Mouse (Mus musculus) limb, embryonic 14.5 days (tissue): ENCODE measurements around the gene Prex1. TPM values are rescaled to one million over a fixed set of nuclear protein-coding genes. Genes with fewer than 3 reads are reported as not detected.
A peak's percentile ranks its signal among the peaks of the same experiment; 100 is the strongest.

Source experiments
- ATAC-seq: fragments of 200-750 bp; cut with Nextera tagmentation; 2 replicates; pipeline ENCODE4 v1.8.0; 2017; ENCODE audit warnings: low read depth, moderate number of reproducible peaks, moderate TSS enrichment; ENCODE audit not compliant: low FRiP score
- DNase-seq: peaks from one replicate; pipeline ENCODE4 v3.0.0-alpha.2; 2015; ENCODE audit warnings: low spot score
- H3K27ac ChIP-seq: fragments of 300-500 bp; sonication (generic); replicated peaks from 2 replicates; pipeline ENCODE4 v1.5.1; 2014; ENCODE audit warnings: low read depth, mild to moderate bottlenecking, low read length, moderate library complexity, mixed read lengths
- H3K27me3 ChIP-seq: fragments of 300-500 bp; sonication (generic); 2 replicates; pipeline ENCODE4 v1.6.1; 2014; ENCODE audit warnings: low read length, mixed read lengths; ENCODE audit not compliant: control insufficient read depth, insufficient read depth
- H3K36me3 ChIP-seq: fragments of 300-500 bp; sonication (generic); 2 replicates; pipeline ENCODE4 v1.6.1; 2014; ENCODE audit warnings: mild to moderate bottlenecking, low read length, moderate library complexity, mixed read lengths; ENCODE audit not compliant: control insufficient read depth, insufficient read depth
- H3K4me1 ChIP-seq: fragments of 300-500 bp; sonication (generic); 2 replicates; pipeline ENCODE4 v1.6.1; 2014; ENCODE audit warnings: antibody characterized with exemption, low read length, mixed read lengths; ENCODE audit not compliant: control insufficient read depth, insufficient read depth
- H3K4me2 ChIP-seq: fragments of 300-500 bp; sonication (generic); replicated peaks from 2 replicates; pipeline ENCODE4 v1.6.1; 2014; ENCODE audit warnings: low read depth, mild to moderate bottlenecking, low read length, moderate library complexity; ENCODE audit not compliant: severe bottlenecking
- H3K4me3 ChIP-seq: fragments of 300-500 bp; sonication (generic); replicated peaks from 2 replicates; pipeline ENCODE4 v1.5.1; 2014; ENCODE audit warnings: low read length
- H3K9ac ChIP-seq: fragments of 300-500 bp; sonication (generic); 2 replicates; pipeline ENCODE4 v1.6.1; 2014; ENCODE audit warnings: mild to moderate bottlenecking, low read depth, low read length, moderate library complexity; ENCODE audit not compliant: severe bottlenecking
- H3K9me3 ChIP-seq: fragments of 300-500 bp; sonication (generic); 2 replicates; pipeline ENCODE4 v1.6.1; 2016; ENCODE audit warnings: low read length; ENCODE audit not compliant: control insufficient read depth
- POLR2A ChIP-seq: fragments of 200-500 bp; IDR thresholded peaks from 2 replicates; pipeline ENCODE4 v1.8.0; 2012; ENCODE audit warnings: inconsistent platforms, mild to moderate bottlenecking, moderate library complexity, borderline replicate concordance; ENCODE audit not compliant: insufficient read depth, insufficient read length; ENCODE audit errors: extremely low read depth
- WGBS: fragments of 180-500 bp; shearing (Covaris S2); extraction: QIAGEN DNeasy Blood & Tissue Kit; methylation state at CpG from one replicate; pipeline ENCODE4 v1.1.7; 2014; 5-methylcytosine and 5-hydroxymethylcytosine counted together
- polyA plus RNA-seq, 2 experiments: library from polyadenylated mRNA; depleted of rRNA in 1 of 2; stranded (reverse) in 1 of 2; unstranded in 1 of 2; fragments of >200 nt; fragmentation: Nextera tagmentation in 1 of 2; extraction: Ambion mirVana in 1 of 2; gene quantifications; 2 replicates each; pipeline versions ENCODE4 v1.2.1 to v1.2.3; 2012 to 2014

Gene Prex1
- polyA plus RNA-seq, 2 experiments: 20.1 to 27.9 TPM

DNA sequence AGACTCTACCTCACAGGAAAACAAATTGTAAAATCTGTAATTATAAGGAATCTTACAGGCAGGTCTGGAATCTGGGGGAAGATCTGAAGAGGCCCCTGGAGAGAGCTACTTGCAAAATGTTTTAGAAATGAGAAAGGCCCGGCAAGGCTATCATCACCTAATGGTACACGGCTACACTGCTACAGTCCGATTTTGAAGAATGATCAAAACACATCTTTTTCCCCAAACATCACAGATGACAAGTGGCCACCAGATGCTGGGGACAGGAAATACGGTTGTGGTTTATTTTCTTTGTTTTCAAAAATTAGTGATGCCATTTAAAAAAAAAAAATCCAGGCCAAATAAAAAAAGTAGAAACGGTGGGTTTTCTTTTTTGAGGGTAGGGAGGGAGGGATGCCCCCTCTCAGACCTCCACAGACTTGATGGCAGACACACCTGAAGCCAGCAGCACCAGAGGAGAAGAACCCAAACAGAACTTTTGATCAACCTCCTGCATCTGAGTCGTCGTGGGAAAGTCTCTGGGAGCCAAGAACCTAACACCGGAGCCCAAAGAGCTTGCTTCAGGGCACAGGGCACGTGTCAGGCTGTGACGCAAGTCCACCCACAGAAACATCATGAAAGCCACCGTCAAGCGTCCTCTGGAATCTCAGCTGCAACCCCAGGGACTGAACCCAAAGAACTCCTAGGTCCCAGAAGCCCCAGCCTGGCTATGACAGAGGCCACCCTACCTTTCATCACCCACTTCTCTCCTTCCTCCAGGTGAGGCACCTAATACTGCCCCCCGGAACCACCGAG is 41.3 kb downstream of the Prex1 start:
- Histone ChIP-seq H3K27ac (no peak overlapping the region), H3K27me3 (no peaks in the 10 kb centered on the region), H3K4me1 (peaks cover 27% of the 10 kb centered on the region; the same call in 1 of the 2 replicates), H3K36me3 (no peaks in the 10 kb centered on the region), H3K9me3 (no peaks in the 10 kb centered on the region), H3K4me3 (no peak overlapping the region), H3K4me2 (no peak overlapping the region), H3K9ac (no peak overlapping the region)
- 73% methylated on average over 14 of the region's 14 CpGs for WGBS
- no peak for DNase-seq
- ATAC-seq: no peak
- no peak for TF ChIP-seq POLR2A

DNA sequence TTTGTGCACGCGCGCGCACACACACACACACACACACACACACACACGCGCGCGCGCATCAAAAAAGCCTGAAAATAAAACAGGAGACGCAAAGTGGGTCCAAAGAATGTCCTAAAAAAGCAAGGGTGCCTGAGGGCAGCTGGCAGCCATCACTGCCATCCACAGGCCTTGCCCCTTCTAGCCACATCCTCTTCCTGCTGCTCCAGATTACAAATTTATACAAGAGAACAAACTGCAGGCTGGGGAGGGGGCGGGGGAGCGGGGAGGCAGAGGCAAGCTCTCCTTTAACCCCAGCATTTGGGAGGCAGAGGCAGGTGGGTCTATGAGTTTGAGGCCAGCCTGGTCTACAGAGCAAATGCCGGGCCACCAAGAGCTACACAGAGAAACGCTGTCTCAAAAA is 42.0 kb downstream of the Prex1 start:
- peaks cover 28% of the 10 kb centered on the region; the same call in 1 of the 2 replicates for H3K4me1 ChIP-seq
- DNase-seq (no peak), ATAC-seq (no peak)
- no peak overlapping the region for H3K27ac ChIP-seq
- no peak overlapping the region for H3K4me2 ChIP-seq
- H3K4me3 ChIP-seq: no peak overlapping the region
- H3K9me3 ChIP-seq: no peaks in the 10 kb centered on the region
- no peaks in the 10 kb centered on the region for H3K36me3 ChIP-seq
- WGBS: 89% methylated on average over 14 of the region's 14 CpGs
- no peak overlapping the region for H3K9ac ChIP-seq
- no peaks in the 10 kb centered on the region for H3K27me3 ChIP-seq
- no peak for TF ChIP-seq POLR2A

GRCm38 (mm10) chr2:166671019-166671418 is 42.6 kb downstream of the Prex1 start:
- Histone ChIP-seq H3K4me3 (no peak overlapping the region), H3K27ac (no peak overlapping the region), H3K9me3 (no peaks in the 10 kb centered on the region), H3K4me2 (no peak overlapping the region), H3K4me1 (peaks cover 28% of the 10 kb centered on the region; the same call in 1 of the 2 replicates), H3K36me3 (no peaks in the 10 kb centered on the region), H3K9ac (no peak overlapping the region), H3K27me3 (no peaks in the 10 kb centered on the region)
- DNase-seq: no peak
- WGBS: 33% methylated on average over 8 of the region's 8 CpGs
- no peak for TF ChIP-seq POLR2A
- ATAC-seq: no peak

- Histone ChIP-seq H3K4me2 (no peak overlapping the region), H3K4me3 (no peak overlapping the region), H3K9me3 (no peaks in the 10 kb centered on the region), H3K4me1 (peaks cover 23% of the 10 kb centered on the region; the same call in 1 of the 2 replicates), H3K36me3 (no peaks in the 10 kb centered on the region), H3K27ac (no peak overlapping the region), H3K27me3 (no peaks in the 10 kb centered on the region), H3K9ac (no peak overlapping the region)
- DNase-seq (no peak), ATAC-seq (no peak)
- TF ChIP-seq POLR2A: no peak
- WGBS: 82% methylated on average over 9 of the region's 9 CpGs
Measured at GRCm38 (mm10) chr2:166669922-166670321, 43.7 kb downstream of the Prex1 start.

- Histone ChIP-seq H3K27me3 (no peaks in the 10 kb centered on the region), H3K9me3 (no peaks in the 10 kb centered on the region), H3K4me2 (no peak overlapping the region), H3K27ac (peak overlapping the region; percentile 30), H3K9ac (no peak overlapping the region), H3K36me3 (no peaks in the 10 kb centered on the region), H3K4me3 (no peak overlapping the region), H3K4me1 (peaks cover 30% of the 10 kb centered on the region)
- TF ChIP-seq POLR2A: no peak
- WGBS: 21% methylated on average over 22 of the region's 22 CpGs
- peak; percentile 45; the same call in 1 of the 2 replicates for ATAC-seq
- no peak for DNase-seq
Measured at GRCm38 (mm10) chr2:166667790-166668695, 45.6 kb downstream of the Prex1 start.
